Mouse (Mus musculus) ovary, postnatal 10 days (tissue): ENCODE results near the gene Cspg4.
"Not testable (repeated sequence)": the region's sequence is repeated elsewhere in the genome, so short reads cannot be mapped to it uniquely, and the experiment has no call there.

Source experiments
- DNase-seq: peaks from one replicate; pipeline ENCODE4 v3.0.0; 2022; ENCODE audit warnings: low spot score

Cspg4 gene

DNA sequence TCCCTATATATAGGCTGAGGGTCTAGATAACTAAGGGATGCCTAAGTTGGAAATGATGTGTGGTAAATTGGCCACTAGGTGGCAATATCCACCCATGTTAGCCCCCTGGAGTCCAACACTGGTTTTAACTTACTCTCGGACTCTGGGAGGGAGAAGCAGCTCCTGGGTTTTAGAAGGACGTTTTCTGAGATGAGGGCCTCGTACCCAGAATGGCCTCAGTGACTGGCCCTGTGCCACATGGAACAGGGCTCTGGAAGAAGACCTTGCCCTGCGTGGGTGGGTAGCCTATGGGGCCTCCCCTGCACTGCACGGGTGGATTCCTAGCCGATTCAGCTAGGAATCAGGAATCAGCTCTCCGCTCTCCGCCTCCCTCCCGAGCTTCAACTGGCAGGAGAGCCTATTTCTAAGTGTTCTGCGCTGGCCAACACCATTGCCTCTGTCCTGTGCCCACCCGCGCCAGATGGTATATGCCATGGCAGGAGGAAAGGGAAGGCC, 26.7 kb downstream of the Cspg4 start:
- peak; percentile 36 for DNase-seq

DNA sequence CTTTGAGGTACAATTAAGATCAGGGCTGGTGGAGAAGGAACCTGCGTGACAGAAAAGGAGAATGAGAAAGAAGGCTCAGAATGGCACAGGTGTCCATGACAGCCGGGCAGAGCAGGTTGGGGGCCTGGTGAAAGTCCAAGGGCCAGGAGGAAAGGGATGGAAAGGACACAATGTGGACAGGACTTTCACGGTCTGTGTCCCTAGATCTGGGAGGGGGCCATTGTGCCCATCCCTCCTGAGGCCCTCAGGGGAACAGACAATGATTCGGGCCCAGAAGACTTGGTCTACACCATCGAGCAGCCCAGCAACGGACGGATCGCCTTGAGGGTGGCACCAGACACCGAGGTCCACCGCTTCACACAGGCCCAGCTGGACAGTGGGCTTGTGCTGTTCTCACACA, 27.3 kb downstream of the Cspg4 start:
- DNase-seq = no peak

DNA sequence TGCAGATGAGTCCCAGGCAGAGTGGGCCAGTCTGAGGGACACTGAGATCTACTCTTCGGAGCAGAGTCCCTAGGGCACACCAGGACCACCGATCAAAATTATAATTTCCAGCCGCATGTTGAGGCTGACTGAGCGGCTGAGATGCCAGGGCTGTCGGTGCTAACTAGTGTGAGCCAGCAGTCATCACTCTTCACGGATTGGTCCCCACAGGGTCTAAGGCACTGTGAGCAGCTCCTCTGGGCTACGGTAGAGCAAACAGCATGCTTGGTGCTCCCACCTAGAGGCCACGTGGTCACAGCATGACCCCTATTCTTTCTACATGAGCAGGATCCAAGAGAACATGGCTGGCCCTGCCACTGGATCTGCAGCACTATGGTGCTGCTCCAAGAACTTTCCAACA, 28.5 kb downstream of the Cspg4 start:
- no peak for DNase-seq

DNA sequence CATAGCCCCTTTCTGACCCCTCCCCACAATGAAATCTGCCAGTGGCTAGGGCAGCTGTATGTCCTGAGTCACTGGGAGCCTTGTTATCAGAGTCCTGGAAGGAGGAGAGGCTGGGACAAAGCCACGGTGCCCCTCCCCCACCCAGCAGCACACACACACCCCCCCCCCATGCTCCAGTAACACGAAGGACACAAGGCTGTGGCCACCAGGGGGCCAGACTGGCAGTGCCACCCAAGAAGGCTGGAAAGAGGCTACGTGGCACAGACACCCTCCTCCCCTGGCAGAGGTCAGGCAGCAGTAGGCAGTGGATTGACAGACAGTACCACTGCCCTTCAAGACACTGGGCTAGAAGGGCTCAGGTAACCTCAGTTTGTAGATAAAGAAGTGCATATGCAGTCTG, 29.2 kb downstream of the Cspg4 start:
- DNase-seq = no peak

DNA sequence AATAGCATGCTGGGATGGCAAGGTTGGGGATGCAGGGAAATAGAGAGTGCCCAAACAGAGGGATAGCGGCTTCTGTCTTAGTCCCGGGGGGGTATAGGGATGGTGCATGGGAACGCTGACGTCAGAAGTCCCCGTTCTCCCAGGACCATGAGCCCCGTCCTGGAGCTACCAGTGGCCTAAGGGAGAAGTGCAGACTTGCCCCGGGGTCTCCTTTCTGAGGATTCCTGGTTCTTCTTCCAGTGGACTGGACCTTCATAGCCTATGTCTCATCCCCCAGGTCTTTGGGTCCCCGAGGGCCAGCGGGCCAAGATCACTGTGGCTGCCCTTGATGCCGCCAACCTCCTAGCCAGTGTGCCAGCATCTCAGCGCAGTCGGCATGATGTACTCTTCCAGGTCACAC, 31.9 kb downstream of the Cspg4 start:
- DNase-seq = no peak

DNA sequence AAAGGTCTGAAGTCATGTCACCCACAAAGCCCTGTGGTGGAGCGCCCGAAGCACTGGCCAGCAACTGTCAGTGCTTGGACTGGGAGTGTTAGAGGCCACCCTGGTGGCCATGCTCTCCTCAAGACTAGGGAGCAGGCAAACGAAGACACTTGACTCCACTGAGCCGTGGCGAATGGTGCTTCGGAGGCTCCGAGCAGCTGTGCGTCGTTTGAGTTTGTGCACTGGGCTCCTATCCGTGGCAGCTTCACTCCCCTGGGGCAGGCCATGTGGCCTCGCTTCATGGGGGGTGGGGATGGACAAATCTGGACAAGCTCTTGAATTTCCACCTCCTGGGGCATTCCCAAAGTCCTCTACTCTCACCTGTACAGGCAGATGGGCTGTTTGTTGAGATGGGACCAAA, 34.6 kb downstream of the Cspg4 start:
- no peak for DNase-seq

DNA sequence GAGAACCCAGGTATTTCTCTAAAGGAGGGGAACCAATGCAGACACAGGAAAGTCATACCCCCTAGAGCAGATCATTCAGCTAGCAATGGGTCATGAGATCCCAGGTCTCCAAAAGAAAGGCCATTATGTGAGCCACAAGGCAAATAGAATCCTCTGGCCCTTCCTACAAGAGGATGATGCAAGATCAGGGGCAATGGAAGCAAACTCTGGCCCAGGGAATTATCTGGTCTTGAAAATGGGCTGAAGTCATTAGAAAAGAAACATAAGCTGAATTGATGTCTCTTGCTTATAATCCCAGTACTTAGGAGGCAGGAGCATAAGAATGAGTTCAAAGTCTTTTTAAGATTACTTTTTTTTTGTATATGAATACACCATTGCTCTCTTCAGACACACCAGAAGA, 35.2 kb downstream of the Cspg4 start:
- DNase-seq = no peak

DNA sequence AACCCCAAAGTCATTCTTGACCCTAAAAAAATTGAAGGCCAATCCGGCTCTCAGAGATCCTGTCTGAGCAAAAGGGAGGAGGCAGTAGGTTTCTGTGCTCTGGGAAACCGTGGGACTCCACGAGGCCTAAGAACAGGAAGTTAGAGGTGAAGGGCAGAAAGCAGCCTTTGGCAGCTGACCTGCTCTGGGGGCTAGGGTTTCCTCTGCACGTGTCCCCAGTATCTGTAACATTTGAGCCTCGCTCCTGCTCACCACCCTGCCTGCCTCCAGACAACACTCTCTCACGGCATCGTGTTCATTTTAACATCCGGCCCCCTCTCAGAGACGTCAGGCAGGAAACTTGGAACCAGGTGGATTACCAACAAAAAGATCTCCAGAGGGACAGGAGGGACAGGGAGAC, 35.7 kb downstream of the Cspg4 start:
- no peak for DNase-seq

DNA sequence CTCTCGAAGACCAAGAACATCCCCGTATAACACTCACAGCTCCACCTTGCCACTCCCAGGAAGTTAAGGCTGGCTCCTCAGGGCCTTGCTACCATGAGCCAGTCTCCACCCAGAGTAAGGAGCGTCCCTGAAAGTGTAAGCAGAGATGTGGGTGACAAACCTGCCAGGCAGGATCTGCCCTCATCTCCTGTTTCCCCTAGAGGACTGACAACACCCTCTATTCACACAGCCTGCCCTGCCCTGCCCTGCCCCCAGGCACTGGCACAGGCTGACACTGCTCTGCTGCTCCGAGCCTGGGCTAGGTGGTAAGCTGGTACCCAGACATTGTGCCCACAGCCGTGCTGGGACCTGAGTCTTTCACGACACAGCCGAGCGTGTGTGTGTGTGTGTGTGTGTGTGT, 36.4 kb downstream of the Cspg4 start:
- no peak for DNase-seq

DNA sequence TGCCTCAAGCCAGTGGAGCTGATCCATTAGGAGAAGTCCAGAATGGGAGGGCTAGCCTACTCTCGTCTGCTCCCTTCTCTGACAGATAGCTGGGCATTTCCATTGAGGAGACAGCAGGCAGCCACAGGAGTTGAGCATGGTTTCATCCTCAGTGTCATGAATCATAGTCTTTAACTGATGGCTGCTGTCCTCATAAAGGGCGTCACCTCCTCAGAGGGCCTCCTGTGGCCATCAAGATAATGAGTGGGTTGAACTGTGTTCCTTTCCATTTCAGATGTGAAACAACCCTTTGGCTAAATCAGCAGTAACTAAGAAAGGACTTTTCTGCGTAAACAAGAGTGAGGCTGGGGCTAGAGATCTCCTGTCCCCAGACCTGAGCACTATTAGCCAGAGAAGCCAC, 38.8 kb downstream of the Cspg4 start:
- DNase-seq = no peak

DNA sequence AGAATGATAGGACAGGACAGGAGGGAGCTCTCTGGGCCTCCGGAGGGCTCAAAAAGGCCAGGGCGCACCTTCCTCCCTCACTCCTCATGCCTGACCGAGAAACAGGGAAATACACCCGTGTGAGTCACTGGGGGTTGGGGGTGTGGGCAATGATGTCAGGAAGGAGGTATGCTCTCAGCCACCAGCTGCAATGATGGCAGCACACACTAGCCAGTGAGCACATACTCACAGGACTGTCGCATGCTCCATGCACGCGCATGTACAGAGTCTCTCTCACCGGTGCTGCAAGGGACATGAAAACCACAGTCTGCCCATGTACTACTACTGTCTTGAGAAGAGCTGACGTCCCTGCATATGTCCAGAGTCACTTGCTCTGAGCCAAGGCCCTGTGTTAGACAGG, 42.7 kb downstream of the Cspg4 start:
- no peak for DNase-seq

DNA sequence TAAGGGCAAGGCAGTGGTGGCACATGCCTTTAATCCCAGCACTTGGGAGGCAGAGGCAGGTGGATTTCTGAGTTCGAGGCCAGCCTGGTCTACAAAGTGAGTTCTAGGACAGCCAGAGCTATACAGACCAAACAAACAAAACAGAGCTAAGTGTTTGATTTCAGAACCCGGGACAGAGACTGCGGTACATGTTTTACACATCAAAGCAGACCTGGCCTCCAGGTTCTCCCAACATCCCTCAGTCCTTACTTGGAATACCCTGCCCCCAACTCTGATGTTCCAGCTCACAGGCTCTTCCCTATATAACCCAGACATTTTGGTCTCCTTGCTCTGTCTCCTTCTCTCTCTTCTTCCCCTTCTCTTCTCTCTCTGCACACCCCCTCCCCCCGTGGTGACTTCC, 45.2 kb downstream of the Cspg4 start:
- not testable (repeated sequence) for DNase-seq

DNA sequence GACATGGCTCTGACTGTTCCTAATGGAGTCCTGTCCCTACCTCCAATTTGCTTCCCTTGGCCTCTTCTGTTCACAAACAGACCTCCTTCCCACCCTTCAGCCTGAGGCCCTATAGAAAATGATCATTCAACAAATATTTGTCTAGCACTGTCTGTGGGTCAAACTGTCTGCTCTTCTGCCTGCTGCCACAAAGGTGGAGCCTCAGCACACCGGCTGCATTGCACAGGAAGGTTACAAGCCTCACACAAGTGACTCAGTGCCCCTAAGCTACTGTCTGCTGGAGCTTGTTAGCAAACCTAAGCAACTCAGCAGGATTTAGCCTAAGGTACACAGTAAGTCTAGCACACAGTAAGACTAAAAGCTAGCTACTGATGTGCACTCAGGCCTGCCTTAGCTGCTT, 46.2 kb downstream of the Cspg4 start:
- no peak for DNase-seq

DNA sequence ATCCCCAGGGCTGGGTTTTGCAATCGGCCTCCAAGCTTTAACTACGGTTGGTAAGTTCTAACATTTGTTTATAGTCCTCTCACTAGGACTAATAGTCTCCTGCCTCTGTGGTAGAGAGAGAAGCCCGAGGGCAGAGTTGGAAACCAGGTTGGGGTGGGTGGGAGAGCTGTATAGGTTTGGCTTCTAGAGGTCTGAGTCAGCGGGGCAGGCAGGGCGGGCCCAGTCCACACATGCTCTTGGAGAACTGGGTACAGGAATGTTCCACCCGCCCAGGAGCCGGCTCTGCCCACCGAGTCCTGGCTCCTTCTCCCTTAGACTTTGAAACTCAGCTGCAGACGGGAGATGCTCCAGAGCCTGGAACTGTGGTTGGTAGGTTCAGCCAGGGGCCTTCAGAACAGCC, 49.2 kb downstream of the Cspg4 start:
- DNase-seq = no peak

DNA sequence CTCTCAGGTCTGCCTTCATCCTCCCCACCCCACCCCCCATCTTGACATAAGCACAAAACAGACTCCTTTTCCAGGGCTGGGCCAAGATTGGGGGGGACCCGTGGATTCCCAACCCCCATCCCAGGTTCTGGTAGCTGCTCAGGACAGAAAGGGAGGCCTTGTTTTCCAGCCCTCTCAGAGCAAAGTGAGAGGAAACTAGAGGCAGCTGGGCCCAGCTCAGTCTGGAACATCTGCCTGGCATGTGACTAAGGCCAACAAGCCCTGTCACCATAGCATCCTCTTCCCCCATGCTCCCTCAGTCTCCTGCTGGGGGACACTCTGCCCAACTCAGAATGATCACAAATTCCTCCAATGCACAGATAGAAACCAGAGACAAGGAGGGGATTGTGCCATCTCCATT, 50.3 kb downstream of the Cspg4 start:
- no peak for DNase-seq

DNA sequence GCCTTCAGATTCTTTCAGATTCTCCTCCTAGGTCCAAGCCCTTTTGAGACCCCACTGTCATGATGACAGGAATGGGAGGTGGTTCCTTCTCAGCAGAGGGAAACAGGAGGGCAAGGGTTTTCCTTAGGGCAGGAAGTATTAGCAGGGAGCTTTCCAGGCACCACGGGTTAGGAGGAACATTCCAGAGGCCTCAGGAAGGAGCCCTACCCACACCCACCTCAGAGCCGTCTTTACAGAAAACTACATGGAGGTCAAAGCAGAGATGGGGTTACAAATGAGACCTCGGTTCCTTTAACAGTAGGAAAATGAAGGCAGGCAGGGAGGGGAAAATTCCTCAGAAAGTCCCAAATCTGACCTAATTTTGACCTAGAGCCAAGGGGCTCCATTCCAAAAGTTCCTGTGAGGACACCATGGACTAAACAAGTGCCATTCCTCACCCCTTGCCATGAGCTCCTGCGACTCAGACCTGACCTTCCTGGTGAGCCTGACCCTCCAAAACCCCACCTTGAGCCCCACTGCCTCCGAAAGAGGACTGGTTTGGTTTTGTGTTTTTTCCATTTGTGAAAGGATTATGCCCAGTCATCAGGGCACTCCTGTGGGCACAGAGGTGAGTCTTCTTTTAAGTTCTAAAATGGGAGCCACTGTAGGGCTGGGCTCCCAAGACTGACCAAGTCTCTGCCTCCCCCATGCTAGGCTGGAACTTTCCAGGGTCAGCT, 51.0 kb downstream of the Cspg4 start:
- DNase-seq = no peak

DNA sequence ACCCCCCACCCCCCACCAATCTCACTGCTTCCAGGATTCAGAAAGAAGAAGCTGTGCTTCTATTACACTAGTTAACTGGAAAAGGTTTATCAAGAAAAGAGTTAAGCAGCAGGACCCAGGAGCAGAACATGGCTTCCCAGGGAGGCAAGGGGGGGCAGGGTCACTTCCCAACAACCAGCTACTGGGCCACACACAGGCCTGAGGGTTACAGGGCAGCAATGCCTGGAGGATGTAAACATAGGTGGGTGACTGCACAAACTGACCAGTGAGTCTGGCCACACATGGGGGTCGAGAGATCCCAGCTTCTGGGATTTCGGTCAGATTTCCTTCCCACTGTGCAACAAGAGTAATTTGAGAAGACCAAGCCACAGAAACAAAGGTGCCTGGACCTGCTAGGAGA, 52.3 kb downstream of the Cspg4 start:
- no peak for DNase-seq

DNA sequence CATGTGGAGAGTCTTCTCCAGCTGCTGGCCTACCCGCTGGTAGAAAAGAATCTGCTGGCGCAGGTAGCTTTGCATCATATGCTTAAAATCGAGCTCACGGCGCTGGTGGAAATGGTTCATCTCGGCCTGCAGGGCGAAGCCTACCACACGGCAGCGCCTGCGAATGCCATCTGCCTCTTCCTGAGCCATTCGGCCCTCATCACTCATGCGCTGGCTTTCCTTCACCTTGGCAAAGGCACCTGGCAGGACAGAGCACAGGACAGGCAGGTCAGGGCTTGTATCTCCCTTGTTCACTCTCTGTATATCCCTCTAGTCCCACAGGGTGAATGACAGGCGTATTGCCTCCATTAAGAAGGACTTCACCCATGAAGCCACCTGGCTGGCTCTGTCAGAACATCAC, 53.6 kb downstream of the Cspg4 start:
- DNase-seq = no peak

DNA sequence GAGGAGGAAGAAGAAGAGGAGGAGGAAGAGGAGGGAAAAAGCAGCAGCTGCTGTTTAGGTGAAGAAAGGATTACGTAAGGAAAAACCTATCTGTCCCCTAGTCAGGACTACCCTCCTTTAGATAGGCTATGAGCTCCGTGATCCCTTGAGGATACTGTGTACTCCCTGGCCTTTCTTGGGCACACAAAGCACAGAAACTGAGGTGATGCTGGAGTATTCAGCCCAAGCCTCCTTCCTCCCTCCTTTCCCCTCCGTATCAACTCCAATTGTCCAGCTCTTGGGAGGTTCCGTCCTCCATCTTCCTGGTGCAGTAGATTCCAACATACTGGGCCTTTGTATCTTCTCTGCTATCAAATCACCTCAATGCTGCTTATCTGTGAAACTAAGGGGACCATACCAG, 57.9 kb downstream of the Cspg4 start:
- no peak for DNase-seq

DNA sequence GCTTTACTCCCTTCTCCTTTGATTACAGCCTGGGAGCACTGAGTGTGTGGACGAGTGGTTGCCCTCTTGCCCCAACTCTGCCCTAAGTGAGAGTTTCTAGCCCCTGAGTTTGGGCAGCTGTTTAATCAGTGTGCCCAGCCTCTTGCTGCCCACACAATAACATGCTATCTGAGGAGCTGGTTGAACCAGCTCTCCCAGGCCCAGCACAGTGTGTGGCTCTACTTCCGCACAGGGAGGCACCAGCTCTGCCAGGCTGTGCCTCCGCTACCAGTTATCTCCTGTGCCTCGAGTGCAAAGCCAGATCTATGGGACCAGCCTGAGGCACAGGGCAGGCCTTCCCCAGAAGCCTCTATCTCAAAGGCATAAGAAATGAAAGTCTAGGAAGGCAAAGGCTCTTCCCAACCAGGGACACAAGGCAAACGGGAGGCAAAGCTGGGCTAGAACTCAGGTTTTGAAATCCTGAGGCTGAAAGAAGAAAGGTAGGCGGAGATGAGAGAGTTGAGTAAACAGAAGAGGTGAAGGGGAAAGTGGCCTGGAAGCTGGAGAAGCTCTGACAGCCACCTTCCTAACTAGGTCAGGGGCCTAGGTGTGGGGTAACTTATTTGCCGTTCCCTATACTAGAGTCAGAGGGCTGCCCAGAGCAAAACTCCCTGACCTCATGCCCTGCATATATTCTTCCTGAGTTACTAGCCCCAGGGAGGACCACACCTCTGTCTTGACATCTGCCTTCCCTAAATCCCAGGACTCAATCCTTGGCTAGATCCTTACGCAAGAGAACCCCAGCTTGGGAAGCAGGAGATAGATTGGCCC, 59.2 kb downstream of the Cspg4 start:
- DNase-seq = no peak

DNA sequence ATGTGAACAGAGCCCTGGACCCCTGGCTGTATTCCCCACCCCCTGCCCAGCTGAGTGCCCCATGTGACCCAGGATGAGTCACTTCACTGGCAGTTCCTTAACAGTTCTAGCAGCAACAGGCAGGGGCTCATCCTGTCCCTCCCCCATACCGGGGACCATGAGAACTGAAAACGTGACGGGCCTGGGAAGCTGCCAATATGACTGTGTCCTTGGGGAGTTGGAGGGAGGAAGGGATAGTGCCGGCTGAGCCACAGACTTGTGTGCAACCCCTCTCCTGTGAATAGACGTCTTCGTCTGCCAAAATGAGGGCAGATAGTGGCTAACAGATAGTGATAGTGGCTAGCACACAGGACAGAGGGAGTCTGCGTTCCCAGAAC, 59.8 kb downstream of the Cspg4 start:
- DNase-seq = peak; percentile 67

DNA sequence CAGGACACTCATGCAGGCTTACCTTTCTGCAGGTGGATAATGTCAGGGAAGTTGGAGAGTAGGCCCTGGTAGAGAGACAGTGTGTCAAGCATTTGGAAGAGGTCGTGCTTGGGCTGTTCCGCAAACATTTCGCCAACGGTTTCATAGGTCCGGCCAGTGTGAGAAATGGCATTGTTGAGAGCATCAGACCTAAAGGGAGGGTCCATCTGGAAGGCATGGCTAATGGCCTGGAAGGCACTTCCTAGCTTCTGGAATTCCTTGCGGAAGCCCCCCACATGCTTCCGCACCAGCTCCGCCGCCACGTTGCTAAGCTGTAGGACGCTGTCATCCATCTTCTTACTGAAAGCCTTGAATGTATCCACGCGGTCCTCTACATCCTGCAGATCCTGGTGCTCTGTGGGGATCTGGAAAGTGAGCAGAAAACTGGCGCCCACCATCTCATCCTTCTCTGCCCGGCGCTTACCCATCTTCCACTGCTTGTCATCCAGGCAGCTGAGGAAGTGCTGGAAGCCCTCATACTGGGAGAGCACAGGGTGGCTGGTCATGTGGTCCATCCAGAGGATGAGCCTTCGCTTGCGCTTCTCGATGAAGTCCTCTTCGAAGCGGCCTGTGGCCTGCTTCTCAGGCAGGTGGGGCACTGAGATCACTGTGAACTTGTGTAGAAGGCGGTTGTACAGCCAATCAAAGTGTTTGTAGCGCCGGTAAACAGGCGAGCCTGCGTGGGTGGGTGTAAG, 60.6 kb downstream of the Cspg4 start:
- DNase-seq = no peak

DNA sequence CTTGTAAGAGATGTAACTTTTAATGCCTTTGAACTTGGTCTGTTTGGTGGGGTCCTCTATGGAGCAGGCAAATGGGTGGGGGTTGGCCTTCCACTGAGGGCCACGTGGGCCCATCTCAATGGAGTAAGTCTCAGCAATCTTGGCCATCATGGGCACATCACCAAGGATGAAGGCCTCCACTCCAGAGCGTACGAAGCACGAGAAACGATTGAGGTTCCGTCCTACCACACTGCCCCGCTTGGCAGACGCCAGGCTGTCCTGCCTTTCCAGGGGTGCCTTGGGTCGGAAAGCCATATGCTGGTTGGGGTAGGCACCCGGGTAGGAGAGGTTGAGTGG, 61.2 kb downstream of the Cspg4 start:
- no peak for DNase-seq
